Mouse (Mus musculus) testis, adult 10 weeks (tissue): ENCODE results near the gene Dimt1. TPM values are rescaled to one million over a fixed set of nuclear protein-coding genes. Genes with fewer than 3 reads are reported as not detected.

Experiments
- polyA plus RNA-seq: library from polyadenylated mRNA; stranded (reverse); fragments of 350-450 nt; fragmentation: Illumina TruSeq; extraction: RNeasy Lipid Tissue Mini Kit (QIAGEN cat#74804); gene quantifications from one replicate; pipeline ENCODE4 v1.2.3, GENCODE M21; 2014; ENCODE audit warnings: low read depth, low replicate concordance

Dimt1 gene
- 17.2 TPM for polyA plus RNA-seq

DNA sequence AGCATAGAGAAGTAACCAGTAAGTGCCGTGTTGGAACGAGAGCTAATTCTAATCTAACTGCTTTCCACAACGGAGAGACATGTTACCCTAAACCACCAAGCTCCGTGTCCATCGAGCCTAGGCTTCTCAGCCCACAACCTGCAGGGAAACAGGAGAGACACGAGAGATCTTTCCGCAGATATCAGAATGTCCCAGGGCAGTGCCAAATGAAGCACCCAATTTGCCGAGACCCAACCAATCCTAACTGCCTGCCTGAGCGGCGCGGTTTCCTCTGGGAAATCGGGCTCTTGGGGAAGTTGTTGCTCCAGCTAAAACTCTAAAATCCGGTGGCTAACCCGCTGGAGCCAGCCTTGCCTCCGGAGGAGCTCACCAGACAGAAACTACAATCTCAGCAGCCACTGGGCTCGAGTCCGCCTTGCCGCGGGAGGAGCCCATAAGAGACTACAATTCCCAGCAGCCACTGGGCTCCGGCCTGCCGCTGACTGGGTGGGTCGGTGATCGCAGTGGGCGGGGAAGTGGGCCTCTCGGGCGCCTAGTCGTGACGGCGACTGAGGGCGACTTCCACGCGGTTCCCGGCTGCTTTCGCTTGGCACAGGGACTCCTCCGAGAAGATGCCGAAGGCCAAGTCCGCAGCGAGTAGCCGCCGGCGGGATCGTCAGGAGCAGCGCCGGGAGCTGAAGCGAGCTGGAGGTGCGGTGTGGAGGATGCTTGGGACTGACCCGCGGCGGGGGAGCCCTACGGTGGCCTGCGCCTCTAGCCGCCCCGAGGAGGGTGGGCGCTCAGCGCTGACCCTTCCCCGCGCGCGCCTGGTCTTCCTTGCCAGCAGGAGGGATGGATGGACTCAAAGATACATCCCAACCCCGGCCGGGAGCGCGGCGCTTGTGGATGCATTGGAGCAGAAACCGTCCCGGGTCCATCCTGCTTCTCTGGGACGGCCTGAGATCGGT lies at the start of gene Dimt1:
Gene Dimt1, plus strand, starts transcription at position 534 of the 947 bp plus-strand sequence.

DNA sequence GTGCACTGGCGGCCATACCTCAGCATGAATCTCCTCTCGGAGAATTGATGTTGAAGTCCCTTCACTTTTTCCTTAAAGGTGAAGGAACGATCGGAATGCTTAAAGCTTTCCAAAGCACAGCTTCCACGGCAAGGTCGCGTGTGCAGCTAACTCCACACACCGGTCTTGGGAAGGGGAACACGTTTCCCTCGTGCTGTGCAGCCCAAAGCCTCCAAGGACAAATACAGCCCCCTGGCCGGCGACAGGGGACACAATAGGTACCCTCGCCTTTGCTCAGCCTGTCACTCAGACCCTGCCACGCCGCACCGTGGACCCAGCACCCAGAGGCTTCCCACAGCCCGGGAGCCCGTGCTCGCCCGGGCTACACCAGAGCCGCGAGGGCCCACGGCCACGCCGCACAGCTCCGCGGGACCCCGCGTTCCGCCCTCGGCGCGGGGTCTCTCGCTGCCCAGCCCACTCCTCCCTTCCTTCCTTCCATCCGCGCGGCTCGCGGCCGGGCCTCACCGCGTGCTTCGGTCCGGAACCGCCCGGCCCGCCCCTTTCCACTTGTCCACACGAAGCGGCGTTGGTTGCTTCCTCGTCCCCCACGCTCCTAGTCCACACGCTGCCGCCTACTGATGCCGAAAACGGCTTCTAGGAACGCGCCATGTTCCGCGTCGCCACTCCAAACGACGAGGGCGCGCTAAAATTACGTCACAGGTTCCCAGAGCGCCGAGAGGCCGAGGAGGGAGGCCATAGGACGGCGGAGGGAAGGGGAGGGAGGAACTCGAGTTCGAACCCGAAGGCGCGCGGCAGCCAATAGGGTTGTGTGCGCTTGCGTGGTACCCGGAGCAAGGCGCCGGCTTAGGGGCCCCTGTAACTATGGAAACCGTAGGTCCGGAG lies 10.4 kb upstream of the Dimt1 start, which contains the start of gene Ipo11:
Gene Ipo11, minus strand, starts transcription at position 703 of the 882 bp plus-strand sequence.

Other genes starting within 250 kb of the Dimt1 start
- gene Ipo11, start 10.2 kb upstream of the Dimt1 start, polyA plus RNA-seq, result 50.0 TPM
- gene Kif2a, start 75.0 kb downstream of the Dimt1 start, polyA plus RNA-seq, result 491 TPM